8 mouse cellular contexts compared by ENCODE assay signal in genomic region chr12:40464282-40464681, GRCm38 (mm10). TPM values are rescaled to one million over a fixed set of nuclear protein-coding genes. Genes with fewer than 3 reads are reported as not detected.
DNase-seq lines count a peak whose midpoint lies in the region; ATAC-seq lines count a peak whose summit lies in the region.

No protein-coding gene starts in this region.

- ATAC-seq in forebrain, embryonic 13.5 days = peak; percentile 35; the same call in 1 of the 2 replicates

- peak overlapping the region; percentile 60 for H3K27ac ChIP-seq in heart, embryonic 10.5 days
- peak overlapping the region; percentile 7 for H3K27ac ChIP-seq in brown adipose tissue, adult 24 weeks (replicated peaks; ENCODE audit: low read depth, low read length)
- H3K27ac ChIP-seq in forebrain, embryonic 13.5 days = no peak overlapping the region

- H3K4me1 ChIP-seq in heart, embryonic 10.5 days = peaks cover 46% of the 10 kb centered on the region
- H3K4me1 ChIP-seq in brown adipose tissue, adult 24 weeks (ENCODE audit: control insufficient read depth, insufficient read depth, insufficient read length, low read length) = peaks cover 40% of the 10 kb centered on the region
- peaks cover 26% of the 10 kb centered on the region; the same call in 1 of the 2 replicates for H3K4me1 ChIP-seq in forebrain, embryonic 13.5 days

- no peaks in the 10 kb centered on the region for H3K36me3 ChIP-seq in heart, embryonic 10.5 days
- no peaks in the 10 kb centered on the region for H3K36me3 ChIP-seq in forebrain, embryonic 13.5 days (ENCODE audit: poor library complexity, severe bottlenecking)

- H3K27me3 ChIP-seq in heart, embryonic 10.5 days (ENCODE audit: insufficient read depth, poor library complexity, severe bottlenecking) = no peaks in the 10 kb centered on the region
- H3K27me3 ChIP-seq in forebrain, embryonic 13.5 days = no peaks in the 10 kb centered on the region

- 55% methylated on average over 6 of the region's 6 CpGs for WGBS in heart, embryonic 10.5 days
- 54% methylated on average over 6 of the region's 6 CpGs for WGBS in forebrain, embryonic 13.5 days

- H3K9ac ChIP-seq in forebrain, embryonic 13.5 days = no peak overlapping the region

- DNase-seq in heart, embryonic 10.5 days (ENCODE audit: low spot score) = no peak
- DNase-seq in heart, postnatal 4 days = no peak
- peak; percentile 55 to 59 for DNase-seq in layer of hippocampus, adult 8-10 months (ENCODE audit: low spot score in 2 of 2)
- no peak for DNase-seq in embryo, embryonic 10 days (ENCODE audit: low spot score)
- no peak for DNase-seq in embryo, embryonic 11 days
- no peak for DNase-seq in lung, adult 18-20 months

- H3K4me2 ChIP-seq in forebrain, embryonic 13.5 days = no peak overlapping the region

- no peak overlapping the region for H3K4me3 ChIP-seq in heart, embryonic 10.5 days
- H3K4me3 ChIP-seq in brown adipose tissue, adult 24 weeks (ENCODE audit: insufficient read depth, low read depth, low read length) = no peak overlapping the region
- H3K4me3 ChIP-seq in forebrain, embryonic 13.5 days = no peak overlapping the region

- no peaks in the 10 kb centered on the region for H3K9me3 ChIP-seq in heart, embryonic 10.5 days
- no peaks in the 10 kb centered on the region for H3K9me3 ChIP-seq in forebrain, embryonic 13.5 days (replicated peaks)

RNA-seq across cellular contexts. Expression of gene Dock4, which starts 18.5 kb away (rescaled TPM):
- polyA plus RNA-seq in heart, embryonic 10.5 days (2016; fragmentation: Nextera tagmentation; extraction: Ambion mirVana) = 7.4 and 10.5 TPM in 2 replicates
- total RNA-seq in heart, postnatal 4 days (2021) = 10 to 100 TPM; 21.0 to 24.0 TPM
- 2.6 and 3.3 TPM in 2 replicates for polyA plus RNA-seq in brown adipose tissue, adult 24 weeks (2012; ENCODE audit: insufficient read depth, insufficient read length, missing spikeins)
- polyA plus RNA-seq in forebrain, embryonic 13.5 days (2015; fragmentation: Nextera tagmentation; extraction: Ambion mirVana) = 24.5 and 27.0 TPM in 2 replicates
- total RNA-seq in layer of hippocampus, adult 8-10 months (2022) = 100 to 1,000 TPM; 196 to 242 (median 222) TPM

RNA-seq across cellular contexts. Expression of gene Zfp277, which starts 18.6 kb away (rescaled TPM):
- polyA plus RNA-seq in heart, embryonic 10.5 days (2016; fragmentation: Nextera tagmentation; extraction: Ambion mirVana) = 32.4 and 38.9 TPM in 2 replicates
- 10 to 100 TPM; 18.7 to 19.6 TPM for total RNA-seq in heart, postnatal 4 days (2021)
- polyA plus RNA-seq in brown adipose tissue, adult 24 weeks (2012; ENCODE audit: insufficient read depth, insufficient read length, missing spikeins) = 6.1 and 9.6 TPM in 2 replicates
- polyA plus RNA-seq in forebrain, embryonic 13.5 days (2015; fragmentation: Nextera tagmentation; extraction: Ambion mirVana) = 28.9 and 29.5 TPM in 2 replicates
- 10 to 100 TPM; 26.3 to 28.7 (median 26.9) TPM for total RNA-seq in layer of hippocampus, adult 8-10 months (2022)

Comparison
In these comparisons a context has a peak if more than half of its experiments do, and no peak if none do; other contexts are left out.
1. DNase-seq: peak in layer of hippocampus, adult 8-10 months (2 of 2); none in heart, embryonic 10.5 days (single experiment), heart, postnatal 4 days (single experiment), embryo, embryonic 10 days (single experiment), embryo, embryonic 11 days (single experiment) and lung, adult 18-20 months (0 of 2).